14 mouse cellular contexts compared by ENCODE assay signal in genomic region chr1:39964427-39964826, GRCm38 (mm10).
"Had no signal": no experiment of that assay in that cellular context is flagged by ENCODE, and none has a peak within 500 bp of the region (broad histone marks: within the 10 kb centered on the region; RNA-seq: fewer than 3 reads in every experiment).

No protein-coding gene starts in this region.

- H3K4me3 ChIP-seq: kidney, embryonic 15.5 days; liver, embryonic 12.5 days; midbrain, embryonic 10.5 days; myocyte; neural tube, embryonic 15.5 days had no signal

- H3K9me3 ChIP-seq: kidney, embryonic 15.5 days; liver, embryonic 12.5 days; midbrain, embryonic 10.5 days; neural tube, embryonic 15.5 days had no signal

- H3K27ac ChIP-seq: kidney, embryonic 15.5 days; liver, embryonic 12.5 days had no signal

- DNase-seq: kidney, adult 18-20 months; kidney, postnatal 14 days; layer of hippocampus, postnatal 36 days; left cerebral cortex, postnatal 4 days; lung, embryonic 14.5 days; lung, postnatal 10 days; lung, postnatal 4 days; midbrain, embryonic 14.5 days; thymus, postnatal 36 days had no signal

- H3K9ac ChIP-seq: kidney, embryonic 15.5 days; liver, embryonic 12.5 days; lung, embryonic 14.5 days; neural tube, embryonic 15.5 days had no signal

- H3K4me2 ChIP-seq: kidney, embryonic 15.5 days; liver, embryonic 12.5 days; lung, embryonic 14.5 days; neural tube, embryonic 15.5 days had no signal

- H3K27me3 ChIP-seq: kidney, embryonic 15.5 days; liver, embryonic 12.5 days; neural tube, embryonic 15.5 days had no signal
